Mouse (Mus musculus): ENCODE results near the gene Clba1.

DNA sequence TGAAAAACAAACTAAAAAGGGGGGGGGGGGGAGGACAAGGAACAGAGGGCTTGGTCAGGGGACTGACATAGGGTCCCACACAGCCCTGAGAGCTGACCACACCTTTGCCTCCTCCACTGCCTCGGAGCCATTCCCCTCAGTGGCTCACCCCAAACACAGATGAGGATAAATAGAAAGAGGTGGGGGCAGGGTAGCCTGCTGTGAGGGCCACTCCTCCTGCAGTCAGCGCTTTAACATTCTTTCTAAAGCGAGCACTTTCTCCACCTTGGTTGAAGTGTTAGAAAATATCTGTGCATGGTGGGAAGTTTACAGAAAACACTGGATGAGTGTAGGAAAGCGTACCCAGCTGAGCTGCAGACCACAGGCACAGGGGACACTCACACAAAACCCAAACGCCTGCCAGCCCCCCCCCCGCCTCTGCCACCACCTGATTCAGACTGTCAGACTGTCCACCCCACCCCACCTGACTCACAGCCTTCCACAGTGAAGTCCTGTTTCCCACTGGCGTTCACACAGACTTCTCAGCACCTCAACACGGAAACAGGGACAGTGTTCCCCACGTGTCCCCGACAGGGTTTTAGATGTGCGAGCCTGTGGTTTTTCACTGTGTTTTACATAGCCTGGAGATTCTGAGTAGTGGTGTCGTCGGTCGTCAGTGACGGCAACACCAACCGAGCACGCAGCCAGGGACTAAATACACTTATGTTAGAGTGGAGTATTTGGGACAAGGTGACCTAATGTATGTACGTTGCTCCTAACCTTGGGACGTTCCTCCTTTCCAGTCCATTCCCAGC, 1.6 kb downstream of the Clba1 start:
- no peak for TF ChIP-seq CTCF (IDR thresholded peaks at IDR 0.05; ENCODE audit: insufficient read depth, low read depth, low read length)
- no peak for TF ChIP-seq POLR2A (IDR thresholded peaks at IDR 0.05; ENCODE audit: insufficient read depth, low read depth, low read length)

All from olfactory bulb, adult 2 months (tissue).